Mouse (Mus musculus) liver, embryonic 13.5 days (tissue): ENCODE data around the gene Cox16. TPM values are rescaled to one million over a fixed set of nuclear protein-coding genes. Genes with fewer than 3 reads are reported as not detected.
"Not testable (repeated sequence)": the region's sequence is repeated elsewhere in the genome, so short reads cannot be mapped to it uniquely, and the experiment has no call there.

Source experiments
- ATAC-seq: fragments of 200-750 bp; cut with Nextera tagmentation; 2 replicates; pipeline ENCODE4 v1.8.0; 2017; ENCODE audit warnings: low read depth, mild to moderate bottlenecking, moderate number of reproducible peaks, moderate library complexity
- DNase-seq: peaks from one replicate; pipeline ENCODE4 v3.0.0; 2022
- H3K27ac ChIP-seq: fragments of 300-500 bp; sonication (generic); 2 replicates; pipeline ENCODE4 v1.5.1; 2015; ENCODE audit warnings: moderate library complexity, mild to moderate bottlenecking, inconsistent platforms
- H3K27me3 ChIP-seq: fragments of 300-500 bp; sonication (generic); 2 replicates; pipeline ENCODE4 v1.6.1; 2015; ENCODE audit warnings: mild to moderate bottlenecking, inconsistent platforms
- H3K36me3 ChIP-seq: fragments of 300-500 bp; sonication (generic); 2 replicates; pipeline ENCODE4 v1.6.1; 2015; ENCODE audit warnings: mild to moderate bottlenecking, inconsistent platforms
- H3K4me1 ChIP-seq: fragments of 300-500 bp; sonication (generic); replicated peaks from 2 replicates; pipeline ENCODE4 v1.6.1; 2015; ENCODE audit warnings: inconsistent platforms
- H3K4me2 ChIP-seq: fragments of 300-500 bp; sonication (generic); 2 replicates; pipeline ENCODE4 v1.6.1; 2015; ENCODE audit warnings: inconsistent platforms, mild to moderate bottlenecking, moderate library complexity
- H3K4me3 ChIP-seq: fragments of 300-500 bp; sonication (generic); replicated peaks from 2 replicates; pipeline ENCODE4 v1.5.1; 2015; ENCODE audit warnings: mild to moderate bottlenecking, inconsistent platforms
- H3K9ac ChIP-seq: fragments of 300-500 bp; sonication (generic); 2 replicates; pipeline ENCODE4 v1.6.1; 2015; ENCODE audit warnings: mild to moderate bottlenecking, inconsistent platforms
- H3K9me3 ChIP-seq: fragments of 300-500 bp; sonication (generic); replicated peaks from 2 replicates; pipeline ENCODE4 v1.6.1; 2016; ENCODE audit warnings: inconsistent platforms
- WGBS: fragments of 180-500 bp; shearing (Covaris S2); methylation state at CpG from one replicate; pipeline ENCODE4 v1.1.7; 2015; ENCODE audit not compliant: insufficient replicate concordance; 5-methylcytosine and 5-hydroxymethylcytosine counted together
- polyA plus RNA-seq: library from polyadenylated mRNA; unstranded; fragments of >200 nt; fragmentation: Nextera tagmentation; extraction: Ambion mirVana; gene quantifications from 2 replicates; pipeline ENCODE4 v1.2.1, GENCODE M21; 2015

Gene Cox16
- 91.0 and 95.5 TPM in 2 replicates for polyA plus RNA-seq

GRCm38 (mm10) chr12:81484727-81485191, at the start of gene Cox16:
Gene Cox16, minus strand, starts transcription at chr12:81485127.
- ATAC-seq (peak; percentile 95), DNase-seq (peak; percentile 77)
- WGBS: under 1% methylated on average over 31 of the region's 31 CpGs
- Histone ChIP-seq H3K4me2 (peak within 1 kb of the TSS; percentile 65), H3K27ac (peak within 1 kb of the TSS; percentile 96), H3K9ac (peak within 1 kb of the TSS; percentile 78), H3K36me3 (no peaks in the 10 kb centered on the region), H3K4me3 (peak within 1 kb of the TSS; percentile 73), H3K9me3 (no peaks in the 10 kb centered on the region), H3K27me3 (no peaks in the 10 kb centered on the region), H3K4me1 (peaks cover 10% of the 10 kb centered on the region; the same call in 1 of the 2 replicates)

GRCm38 (mm10) chr12:81533029-81533419, 48.1 kb upstream of the Cox16 start:
- Histone ChIP-seq H3K27me3 (no peaks in the 10 kb centered on the region), H3K4me1 (peaks cover 17% of the 10 kb centered on the region), H3K4me3 (peak overlapping the region; percentile 81), H3K27ac (no peak overlapping the region), H3K4me2 (peak overlapping the region; percentile 75), H3K9ac (peak overlapping the region; percentile 81), H3K9me3 (no peaks in the 10 kb centered on the region), H3K36me3 (no peaks in the 10 kb centered on the region)
- 31% methylated on average over 4 of the region's 4 CpGs for WGBS
- ATAC-seq (peak; percentile 13; the same call in 1 of the 2 replicates), DNase-seq (no peak)

GRCm38 (mm10) chr12:81532316-81533028, 47.5 kb upstream of the Cox16 start, which contains the start of the genes Gm20498 and Synj2bp:
Gene Gm20498, minus strand, starts transcription at chr12:81532905.
Gene Synj2bp, minus strand, starts transcription at chr12:81532911.
- 0% methylated on average over 46 of the region's 46 CpGs for WGBS
- ATAC-seq (peak; percentile 93), DNase-seq (peak; percentile 69)
- Histone ChIP-seq H3K9ac (peak within 1 kb of the TSS; percentile 81), H3K9me3 (no peaks in the 10 kb centered on the region), H3K36me3 (no peaks in the 10 kb centered on the region), H3K4me3 (peak within 1 kb of the TSS; percentile 81), H3K27ac (peak within 1 kb of the TSS; percentile 86), H3K4me2 (peak within 1 kb of the TSS; percentile 75), H3K27me3 (no peaks in the 10 kb centered on the region), H3K4me1 (peaks cover 17% of the 10 kb centered on the region)

- 68% methylated on average over 8 of the region's 8 CpGs for WGBS
- ATAC-seq, H3K27ac ChIP-seq, H3K9ac ChIP-seq, DNase-seq, H3K36me3 ChIP-seq, H3K4me3 ChIP-seq, H3K9me3 ChIP-seq, H3K4me2 ChIP-seq, H3K27me3 ChIP-seq: not testable (repeated sequence)
- peaks cover 20% of the 10 kb centered on the region for H3K4me1 ChIP-seq
These were observed 45.7 kb upstream of the Cox16 start for GRCm38 (mm10) chr12:81530587-81530986.

GRCm38 (mm10) chr12:81496906-81497305, 12.0 kb upstream of the Cox16 start:
- not testable (repeated sequence) for H3K27me3 ChIP-seq, H3K27ac ChIP-seq, H3K9me3 ChIP-seq, H3K4me3 ChIP-seq, H3K9ac ChIP-seq, H3K36me3 ChIP-seq, ATAC-seq, H3K4me2 ChIP-seq, H3K4me1 ChIP-seq, DNase-seq
- WGBS: 91% methylated on average over 9 of the region's 9 CpGs

GRCm38 (mm10) chr12:81490491-81490890, 5.6 kb upstream of the Cox16 start:
- no peaks in the 10 kb centered on the region for H3K9me3 ChIP-seq
- H3K9ac ChIP-seq: no peak overlapping the region
- H3K4me2 ChIP-seq: no peak overlapping the region
- no peaks in the 10 kb centered on the region for H3K27me3 ChIP-seq
- no peaks in the 10 kb centered on the region; the same call in 1 of the 2 replicates for H3K36me3 ChIP-seq
- 78% methylated on average over 5 of the region's 5 CpGs for WGBS
- ATAC-seq (no peak), DNase-seq (no peak)
- no peaks in the 10 kb centered on the region for H3K4me1 ChIP-seq
- no peak overlapping the region for H3K27ac ChIP-seq
- H3K4me3 ChIP-seq: no peak overlapping the region

GRCm38 (mm10) chr12:81485311-81485710, 384 bp upstream of the Cox16 start:
- no peaks in the 10 kb centered on the region for H3K36me3 ChIP-seq
- H3K4me2 ChIP-seq: peak overlapping the region; percentile 65
- H3K9ac ChIP-seq: peak overlapping the region; percentile 78; the same call in 1 of the 2 replicates
- no peak for ATAC-seq
- no peaks in the 10 kb centered on the region for H3K9me3 ChIP-seq
- whole genome bisulfite sequencing: 44% methylated on average over 6 of the region's 6 CpGs
- DNase-seq: no peak
- peak overlapping the region; percentile 96; the same call in 1 of the 2 replicates for H3K27ac ChIP-seq
- H3K4me3 ChIP-seq: peak overlapping the region; percentile 73
- H3K4me1 ChIP-seq: peaks cover 10% of the 10 kb centered on the region; the same call in 1 of the 2 replicates
- no peaks in the 10 kb centered on the region for H3K27me3 ChIP-seq

GRCm38 (mm10) chr12:81484212-81484611, 715 bp downstream of the Cox16 start:
- peak overlapping the region; percentile 96; the same call in 1 of the 2 replicates for H3K27ac ChIP-seq
- H3K9me3 ChIP-seq: no peaks in the 10 kb centered on the region
- H3K36me3 ChIP-seq: no peaks in the 10 kb centered on the region
- peak overlapping the region; percentile 73 for H3K4me3 ChIP-seq
- H3K9ac ChIP-seq: peak overlapping the region; percentile 78
- ATAC-seq (no peak), DNase-seq (no peak)
- peaks cover 10% of the 10 kb centered on the region; the same call in 1 of the 2 replicates for H3K4me1 ChIP-seq
- H3K4me2 ChIP-seq: peak overlapping the region; percentile 65
- no peaks in the 10 kb centered on the region for H3K27me3 ChIP-seq
- 1% methylated on average over 7 of the region's 7 CpGs for WGBS

- Histone ChIP-seq H3K27ac (no peak overlapping the region), H3K9me3 (no peaks in the 10 kb centered on the region), H3K4me3 (peak overlapping the region; percentile 73), H3K4me2 (peak overlapping the region; percentile 65), H3K4me1 (peaks cover 10% of the 10 kb centered on the region; the same call in 1 of the 2 replicates), H3K27me3 (no peaks in the 10 kb centered on the region), H3K36me3 (no peaks in the 10 kb centered on the region), H3K9ac (peak overlapping the region; percentile 78)
- DNase-seq (peak; percentile 9), ATAC-seq (no peak)
- WGBS: 33% methylated on average over 17 of the region's 17 CpGs
These were observed 1.3 kb downstream of the Cox16 start for GRCm38 (mm10) chr12:81483656-81484055.

GRCm38 (mm10) chr12:81459051-81459450, 25.9 kb downstream of the Cox16 start:
- H3K27me3 ChIP-seq, ATAC-seq, DNase-seq, H3K4me3 ChIP-seq, H3K4me2 ChIP-seq, H3K27ac ChIP-seq, H3K9ac ChIP-seq, H3K4me1 ChIP-seq, H3K36me3 ChIP-seq: not testable (repeated sequence)
- WGBS: 81% methylated on average over 7 of the region's 7 CpGs
- peaks cover 10% of the 10 kb centered on the region; the same call in 1 of the 2 replicates for H3K9me3 ChIP-seq

- not testable (repeated sequence) for H3K9me3 ChIP-seq, H3K9ac ChIP-seq, H3K4me2 ChIP-seq, H3K4me1 ChIP-seq, H3K27ac ChIP-seq, H3K36me3 ChIP-seq, ATAC-seq, H3K27me3 ChIP-seq, H3K4me3 ChIP-seq, DNase-seq
- WGBS: 83% methylated on average over 9 of the region's 9 CpGs
These were observed 45.9 kb downstream of the Cox16 start for GRCm38 (mm10) chr12:81438985-81439384.
